Mouse (Mus musculus) thymus, postnatal 4 days (tissue): ENCODE measurements around the gene Zfp266.

Experiments used
- DNase-seq: peaks from one replicate; pipeline ENCODE4 v3.0.0; 2021

The Zfp266 gene

DNA sequence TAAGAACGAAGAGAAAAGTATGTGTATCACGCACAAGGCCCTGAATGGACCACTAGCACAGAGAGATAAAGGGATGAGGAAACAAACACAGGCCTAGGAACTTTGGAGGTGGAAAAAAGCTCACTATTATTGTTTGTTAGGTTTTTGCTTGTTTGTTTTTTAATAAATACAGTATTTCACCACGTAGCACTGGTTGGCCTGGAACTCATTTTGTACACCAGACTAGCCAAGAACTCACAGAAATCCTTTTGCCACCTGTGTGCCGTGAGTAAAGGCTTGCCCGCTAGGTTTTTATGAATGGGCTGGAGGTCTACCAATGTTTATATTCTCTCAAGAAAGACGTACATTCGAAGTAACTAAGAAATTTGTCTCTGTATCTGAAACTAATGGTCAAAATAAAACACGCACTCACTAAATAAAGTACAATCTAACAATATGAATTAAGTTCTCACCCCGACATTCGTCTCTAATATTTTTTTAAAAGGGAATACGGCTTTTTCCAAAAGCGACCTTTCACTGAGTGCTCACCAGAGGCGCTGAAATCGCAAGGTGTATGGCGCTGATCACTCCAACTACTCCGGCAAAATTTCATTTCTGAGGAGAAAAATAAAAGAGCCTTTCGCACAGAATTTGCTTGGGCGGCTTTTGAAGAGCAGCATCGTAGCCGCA, 29.2 kb downstream of the Zfp266 start:
- no peak for DNase-seq

DNA sequence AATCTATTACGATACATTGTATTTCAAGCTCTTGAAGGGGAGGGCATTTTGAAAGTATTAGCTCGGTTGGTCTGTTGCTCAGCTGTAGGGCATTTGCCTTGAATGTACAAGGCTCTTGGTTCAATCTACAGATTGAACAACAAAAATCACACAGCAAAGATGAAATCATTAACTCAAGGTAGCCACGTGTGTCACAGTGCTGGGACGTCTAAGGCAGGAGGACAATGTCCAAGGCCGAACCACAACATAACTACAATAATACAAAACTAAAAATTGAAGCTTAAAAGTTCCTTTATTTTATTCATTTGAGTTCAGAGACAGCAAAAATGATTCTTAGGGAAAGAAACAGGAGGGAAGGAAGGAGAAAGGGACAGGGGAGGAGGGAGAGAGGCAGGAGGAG, 31.7 kb downstream of the Zfp266 start:
- DNase-seq: no peak

DNA sequence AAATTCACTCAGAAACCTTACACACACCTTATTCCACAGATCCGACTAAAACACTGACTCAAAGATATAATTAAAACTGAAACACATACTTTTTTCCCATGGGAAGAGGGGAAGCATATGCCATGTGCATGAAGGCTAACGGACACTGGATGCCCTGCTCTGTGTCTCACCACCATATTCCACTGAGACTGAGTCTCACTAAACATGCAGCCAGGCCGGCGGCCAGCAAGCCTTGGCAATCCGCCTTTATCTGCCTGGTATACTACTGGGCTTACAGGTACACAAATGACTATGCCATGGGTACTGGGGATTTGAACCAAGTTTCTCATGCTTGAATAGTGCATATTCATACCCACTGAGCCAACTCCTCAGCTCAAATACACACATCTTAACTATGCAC, 41.8 kb downstream of the Zfp266 start:
- DNase-seq: no peak

DNA sequence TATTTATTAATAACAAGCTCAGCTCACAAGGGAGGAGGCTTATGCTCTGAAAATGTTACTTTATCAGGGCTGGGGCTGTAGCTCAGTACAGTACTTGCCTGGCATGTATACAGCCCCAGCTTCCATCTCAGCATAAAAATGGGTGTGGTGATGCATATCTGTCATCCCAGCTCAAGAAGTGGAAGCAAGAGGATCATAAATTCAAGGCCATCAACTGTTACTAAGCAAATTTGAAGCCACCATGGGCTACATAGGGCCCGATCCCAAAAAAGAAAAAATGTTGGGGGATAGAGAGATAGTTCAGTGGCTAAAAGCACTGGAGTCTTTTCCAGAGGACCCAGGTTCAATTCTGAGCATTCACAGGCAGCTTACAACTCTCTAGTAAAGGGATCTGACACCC, 44.6 kb downstream of the Zfp266 start:
- DNase-seq: no peak

DNA sequence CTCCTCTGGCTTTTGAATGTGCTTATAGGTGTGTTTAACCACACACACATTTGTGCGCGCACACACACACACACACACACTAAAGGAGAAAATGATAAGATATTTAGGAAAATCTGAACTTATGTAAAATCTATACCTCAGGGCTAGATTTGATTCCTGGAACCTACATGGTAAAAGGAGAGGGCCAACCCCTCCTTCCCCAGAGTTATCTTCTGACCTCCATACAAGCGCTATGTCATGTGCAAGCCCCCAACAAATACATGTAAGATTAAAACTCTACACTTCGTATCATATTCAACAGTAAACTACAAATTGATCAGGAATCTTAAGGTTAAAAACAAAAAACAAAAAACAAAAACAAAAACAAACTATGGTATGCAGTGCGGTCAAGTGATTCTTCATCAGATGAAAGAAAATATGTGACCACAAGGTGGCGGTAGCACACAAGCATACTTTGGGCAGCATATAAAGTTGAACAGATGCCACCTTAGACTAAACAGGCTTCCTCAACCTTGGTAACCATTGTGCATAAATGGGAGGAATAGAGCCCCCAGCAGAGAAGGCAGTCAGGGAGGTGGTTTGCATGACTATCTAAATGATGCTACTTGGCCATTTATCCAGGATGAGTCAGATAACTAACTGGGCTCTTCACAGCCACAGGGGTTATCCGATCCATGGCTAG, 54.3 kb downstream of the Zfp266 start:
- peak; percentile 76 for DNase-seq

DNA sequence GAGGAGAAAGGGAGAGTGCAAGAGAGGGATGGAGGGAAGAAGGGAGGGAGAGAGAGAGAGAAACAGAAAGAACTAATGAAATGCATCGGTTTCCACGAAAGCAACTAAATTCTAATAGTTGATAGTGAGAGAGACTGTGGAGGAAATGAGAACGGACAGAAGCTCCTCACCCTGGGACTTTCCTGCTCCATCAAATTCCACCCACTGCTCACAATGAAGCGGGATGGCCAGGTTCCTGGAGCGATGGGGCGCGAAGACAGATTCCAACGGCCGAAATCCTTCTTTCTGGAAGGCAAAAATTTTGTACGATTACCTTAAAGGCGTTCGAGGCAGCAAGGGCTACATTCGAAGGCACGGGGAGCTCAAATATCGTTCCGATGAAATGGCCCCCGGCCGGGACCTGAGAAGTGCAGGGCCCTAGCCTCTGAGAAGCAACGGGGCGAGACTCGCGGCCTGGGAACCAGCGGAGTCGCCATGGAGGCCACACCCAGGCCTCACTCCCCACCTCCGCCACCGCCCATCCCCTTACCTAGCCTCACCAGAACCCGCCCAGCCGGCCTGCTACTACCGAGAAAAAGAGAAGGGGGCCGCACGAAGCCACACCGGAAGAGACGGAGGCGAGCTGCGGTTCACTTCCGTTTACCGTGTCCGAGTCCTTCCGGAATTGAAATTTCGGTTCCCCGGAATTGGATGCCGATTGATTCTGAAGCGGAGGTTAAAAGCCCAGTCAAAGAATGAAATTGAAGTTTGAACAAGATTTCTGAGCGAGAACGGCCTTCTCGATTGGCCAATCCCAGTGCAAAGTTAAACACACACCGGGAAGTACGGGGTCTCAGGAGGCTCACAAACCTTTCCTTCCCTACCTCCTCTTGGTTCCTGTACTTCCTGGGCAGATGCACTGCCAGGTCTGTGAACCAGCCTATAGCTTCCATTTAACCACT, 61.6 kb downstream of the Zfp266 start, which contains the start of gene Zfp26:
Gene Zfp26 (minus strand): TSS at position 786 of the 941 bp plus-strand sequence.
- DNase-seq: peak; percentile 79

DNA sequence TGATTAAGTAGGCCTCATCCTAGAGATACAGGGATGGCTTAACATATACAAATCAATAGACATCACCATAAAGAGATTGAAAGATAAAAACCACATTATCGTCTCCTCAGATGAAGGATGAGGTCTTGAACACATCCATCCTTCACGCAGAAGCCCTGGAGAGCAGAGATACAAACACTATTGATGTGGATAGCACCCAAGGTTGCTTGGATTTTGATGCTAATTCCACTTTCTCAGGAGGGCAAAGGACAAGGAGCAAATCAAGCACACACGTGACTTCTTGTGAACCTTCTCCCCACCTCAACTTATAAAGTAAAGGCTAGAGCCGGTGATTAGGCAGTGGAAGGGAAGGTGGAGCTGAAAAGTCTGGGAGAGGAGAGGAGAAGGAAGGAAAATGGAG, 67.6 kb downstream of the Zfp266 start:
- no peak for DNase-seq

DNA sequence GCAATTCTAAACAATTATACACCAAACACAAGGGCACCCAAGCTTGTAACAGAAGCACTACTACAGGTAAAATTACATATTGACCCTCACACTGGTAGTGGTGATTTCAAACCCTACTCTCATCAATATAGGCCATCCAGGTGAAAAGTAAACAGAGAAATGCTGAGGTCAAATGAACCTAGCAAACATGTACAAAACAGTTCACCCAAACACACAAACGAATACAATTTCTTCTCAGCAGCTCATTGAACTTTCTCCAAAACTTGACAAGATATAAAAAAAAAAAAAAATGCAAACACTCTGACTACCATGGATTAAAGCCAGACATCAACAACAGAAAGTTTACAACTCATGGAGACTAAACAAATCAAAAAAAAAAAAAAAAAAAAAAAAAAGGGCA, 69.7 kb downstream of the Zfp266 start:
- DNase-seq: no peak
